Mouse (Mus musculus): ENCODE measurements around the gene Atrnl1.

DNA sequence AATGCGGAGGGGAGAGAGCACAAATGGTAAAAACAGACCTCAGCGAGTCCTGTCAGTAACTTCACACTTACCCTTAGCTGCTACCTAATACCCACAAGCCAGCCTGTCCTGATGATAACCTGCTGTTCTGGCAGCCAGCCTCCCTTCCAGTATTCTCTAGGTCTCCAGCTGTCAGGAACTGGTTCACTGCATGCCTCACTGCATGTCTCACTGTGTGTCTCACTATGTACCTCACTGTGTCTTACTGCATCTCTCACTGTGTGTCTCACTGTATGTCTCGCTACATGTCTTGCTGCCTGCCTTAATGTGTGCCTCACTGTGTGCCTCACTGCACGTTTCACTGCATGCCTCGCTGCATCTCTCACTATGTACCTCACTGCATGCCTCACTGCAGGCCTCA is 175.9 kb downstream of the Atrnl1 start:
- TF ChIP-seq CTCF (IDR thresholded peaks at IDR 0.05; ENCODE audit: low read depth) (no peak), EP300 (optimal IDR thresholded peaks at IDR 0.05) (no peak)

Data from stomach, postnatal 0 days (tissue).